Mouse (Mus musculus) T-helper 1 cell (primary cell): ENCODE results near the gene Arhgap31.
"Not testable (repeated sequence)": the region's sequence is repeated elsewhere in the genome, so short reads cannot be mapped to it uniquely, and the experiment has no call there.

ENCODE experiments used
- in situ Hi-C: fragments of 300-600 bp; cut with MboI, MseI; formaldehyde crosslinking; loops from one replicate; pipeline ENCODE4 v1.15.1; 2025; ENCODE audit warnings: high pct_unique_total_duplicates

Gene Arhgap31

GRCm38 (mm10) chr16:38728576-38729132 lies 15.6 kb upstream of the Arhgap31 start:
- in situ Hi-C loops = loop anchor here (25.0 kb wide), 1 partner anchor 91 kb away; no protein-coding TSS in a partner anchor

- in situ Hi-C loops = loop anchor here (25.0 kb wide), 1 partner anchor 88 kb away; no protein-coding TSS in a partner anchor
Measured at GRCm38 (mm10) chr16:38724974-38725373, 11.9 kb upstream of the Arhgap31 start.

GRCm38 (mm10) chr16:38724256-38724655 lies 11.2 kb upstream of the Arhgap31 start:
- in situ Hi-C loops = no loop called here

DNA sequence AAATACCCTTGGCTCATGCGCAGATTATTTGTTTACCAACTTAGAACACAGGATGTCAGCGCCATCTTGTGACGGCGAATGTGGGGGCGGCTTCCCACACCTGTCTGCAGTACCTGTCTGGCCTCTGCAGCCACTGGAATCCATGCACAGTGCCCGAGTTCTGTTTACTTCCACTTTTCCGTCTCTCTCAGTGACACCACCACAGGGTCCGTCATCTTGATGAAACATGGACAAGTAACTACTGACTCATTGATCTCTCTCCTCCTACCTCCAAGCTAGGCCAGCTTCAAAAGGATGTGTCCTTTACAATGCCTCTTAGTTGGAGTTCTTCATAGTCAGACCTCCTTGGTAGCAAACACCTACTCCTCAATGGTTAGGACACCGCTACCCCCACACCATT lies 8.3 kb upstream of the Arhgap31 start:
- in situ Hi-C loops = no loop called here

DNA sequence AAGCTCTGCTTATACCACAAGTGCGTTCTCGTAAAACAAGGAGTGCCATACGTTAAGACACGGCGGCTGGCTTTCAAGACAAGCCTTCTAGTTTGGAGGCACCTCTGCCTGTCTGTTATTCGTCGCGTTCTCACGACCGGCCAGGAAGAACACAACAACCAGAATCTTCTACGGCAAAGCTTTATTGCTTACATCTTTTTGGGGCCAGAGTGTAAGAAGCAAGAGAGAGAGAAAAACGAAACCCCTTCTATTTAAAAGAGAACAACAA lies 1.1 kb upstream of the Arhgap31 start:
- in situ Hi-C loops = not testable (repeated sequence)

GRCm38 (mm10) chr16:38713404-38714258 lies 557 bp upstream of the Arhgap31 start:
- in situ Hi-C loops = no loop called here

- in situ Hi-C loops = no loop called here
Measured at GRCm38 (mm10) chr16:38712105-38712504, 969 bp downstream of the Arhgap31 start.

GRCm38 (mm10) chr16:38711245-38711644 lies 1.8 kb downstream of the Arhgap31 start:
- in situ Hi-C loops = no loop called here

GRCm38 (mm10) chr16:38708962-38709520 lies 4.0 kb downstream of the Arhgap31 start:
- in situ Hi-C loops = no loop called here

DNA sequence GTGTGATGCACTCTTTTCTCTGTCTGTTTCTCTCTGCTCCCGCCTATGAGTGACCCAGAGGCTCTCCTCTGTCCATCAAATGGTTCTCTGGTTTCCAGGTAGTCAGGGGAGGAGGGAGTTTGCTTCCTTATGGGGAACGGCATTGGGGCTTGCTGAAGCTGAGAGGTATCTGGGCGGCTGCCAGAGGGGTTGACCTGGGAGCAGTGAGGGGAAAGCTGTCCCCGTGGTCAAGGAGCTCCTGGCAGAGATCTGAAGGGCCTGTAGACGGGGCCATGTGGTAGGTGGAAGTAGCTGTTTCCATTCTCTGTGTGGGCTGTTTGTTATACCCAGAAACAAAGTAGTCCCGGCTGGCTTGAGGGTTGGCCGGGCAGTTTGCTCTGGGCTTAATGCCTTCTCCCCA lies 6.3 kb downstream of the Arhgap31 start:
- in situ Hi-C loops = no loop called here

DNA sequence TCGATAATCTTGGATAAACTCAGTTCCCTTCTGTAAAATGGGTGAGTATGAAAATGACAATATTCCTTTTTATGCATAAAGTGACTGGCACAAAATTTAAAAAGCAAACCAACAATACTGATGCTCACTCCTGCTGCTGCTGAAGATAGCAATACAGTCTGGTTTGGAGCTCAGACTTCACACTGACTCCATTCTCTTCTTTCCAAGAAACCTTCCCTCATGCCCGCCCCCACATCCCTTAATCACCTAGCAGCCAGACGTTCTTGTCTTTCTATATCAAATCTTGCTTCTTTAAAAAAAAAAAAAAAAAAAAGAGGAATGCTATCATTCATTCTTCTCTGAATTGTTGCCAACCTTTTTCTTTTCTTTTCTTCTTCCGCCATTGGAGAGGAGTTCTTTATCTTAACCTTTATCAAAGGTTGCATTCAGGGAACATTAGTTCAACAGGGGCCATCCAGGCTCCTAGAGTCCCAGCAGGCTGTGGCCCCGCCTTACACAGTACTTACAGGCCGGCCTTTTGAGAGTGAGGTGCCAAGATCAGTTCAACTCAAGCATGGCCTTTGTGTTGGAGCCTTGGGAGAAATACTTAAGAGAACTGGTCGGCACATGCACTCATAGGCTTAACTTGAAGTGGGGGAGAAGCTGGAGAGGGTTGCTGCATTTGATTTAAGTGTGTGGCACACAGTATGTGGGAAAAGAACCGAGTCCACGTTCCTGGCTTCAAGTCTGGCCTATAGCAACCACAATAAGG lies 7.4 kb downstream of the Arhgap31 start:
- in situ Hi-C loops = no loop called here

DNA sequence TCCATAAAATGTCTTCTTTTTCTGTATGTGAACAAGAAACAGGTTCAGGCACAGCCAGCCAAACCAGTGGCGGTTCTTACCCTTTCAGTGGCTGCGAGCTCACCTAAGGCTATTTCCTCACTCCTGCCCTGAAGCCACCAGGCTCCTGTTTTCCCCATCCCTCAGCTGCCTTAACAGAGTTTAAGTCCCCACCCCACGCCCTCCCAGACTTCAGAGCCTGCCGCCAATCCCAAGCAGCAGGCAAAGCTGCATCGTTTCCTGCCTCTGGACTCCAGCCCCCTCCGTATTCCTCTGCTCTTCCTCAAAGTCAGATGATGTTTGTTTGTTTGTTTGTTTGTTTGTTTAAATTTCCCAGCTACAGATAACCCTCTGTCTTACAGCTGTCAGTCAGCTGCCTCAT lies 9.6 kb downstream of the Arhgap31 start:
- in situ Hi-C loops = no loop called here

- in situ Hi-C loops = no loop called here
Measured at GRCm38 (mm10) chr16:38702316-38702715, 10.8 kb downstream of the Arhgap31 start.

DNA sequence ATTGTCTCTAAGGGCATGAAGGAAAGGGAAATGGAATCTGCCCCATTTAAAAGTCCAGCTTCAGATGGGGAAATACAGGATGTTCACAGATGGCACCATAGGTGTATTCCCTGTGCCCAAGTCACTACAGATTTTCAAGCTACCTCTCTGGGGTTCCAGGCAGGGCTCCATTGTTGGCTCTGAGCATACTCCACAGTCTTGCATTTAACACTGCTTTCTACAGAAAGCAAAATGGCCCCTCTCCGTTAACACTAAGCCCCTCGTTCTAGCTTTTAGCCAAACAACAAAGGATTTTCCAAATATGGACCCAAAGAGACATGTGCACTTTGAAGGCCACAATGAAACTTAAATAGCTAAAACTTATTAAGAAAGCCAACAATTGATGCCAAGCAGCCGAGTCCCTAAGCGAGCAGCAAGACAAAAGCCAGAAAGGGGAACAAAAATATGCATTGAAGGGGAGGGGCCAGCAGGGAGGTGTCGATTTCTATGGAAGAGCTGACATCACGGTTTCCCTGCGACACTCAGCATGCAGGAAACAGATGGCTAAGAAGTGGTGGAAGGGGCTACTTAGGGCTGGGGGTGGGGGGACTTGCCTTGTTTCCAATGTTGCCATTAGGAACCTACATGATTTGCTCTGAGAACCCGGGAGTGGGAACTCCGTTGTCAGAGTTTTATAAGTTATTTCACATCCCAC lies 11.4 kb downstream of the Arhgap31 start:
- in situ Hi-C loops = no loop called here

DNA sequence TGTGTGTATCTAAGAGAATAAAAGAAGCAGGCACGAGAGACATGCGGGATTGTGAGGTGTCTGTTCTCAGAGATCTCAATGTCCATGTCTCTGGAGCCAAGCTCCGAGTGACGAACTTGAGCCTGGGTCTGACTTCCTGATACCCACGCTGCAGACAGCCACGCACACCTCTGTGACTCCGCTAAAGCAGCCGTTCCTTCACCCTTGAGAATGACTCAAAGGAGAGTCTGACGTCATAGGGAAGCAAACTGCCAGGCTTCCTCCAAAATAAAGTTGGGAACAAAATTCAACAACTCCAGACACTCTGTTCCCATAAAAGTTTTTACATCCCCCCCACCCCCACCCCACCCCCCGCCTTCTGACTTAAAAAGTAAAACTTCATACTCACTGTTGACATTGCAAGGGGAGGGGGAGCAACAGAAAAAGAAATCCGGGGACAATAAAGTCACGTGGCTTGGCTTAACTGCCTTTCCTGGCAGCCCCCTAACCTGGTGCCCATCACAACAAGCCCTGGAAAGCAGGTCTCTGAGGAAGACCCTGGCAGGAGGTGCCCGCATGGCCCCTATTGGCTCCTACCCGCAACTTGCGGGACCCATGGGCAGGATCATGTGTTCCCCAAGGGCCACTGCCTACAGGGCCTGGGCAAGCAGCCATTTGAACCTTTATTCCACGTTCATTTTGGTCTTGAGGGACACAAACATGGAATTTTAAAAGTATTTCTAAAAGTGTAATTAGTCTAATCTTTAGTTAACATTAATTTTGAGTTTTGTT lies 12.5 kb downstream of the Arhgap31 start:
- in situ Hi-C loops = no loop called here

GRCm38 (mm10) chr16:38697611-38698010 lies 15.5 kb downstream of the Arhgap31 start:
- in situ Hi-C loops = no loop called here

DNA sequence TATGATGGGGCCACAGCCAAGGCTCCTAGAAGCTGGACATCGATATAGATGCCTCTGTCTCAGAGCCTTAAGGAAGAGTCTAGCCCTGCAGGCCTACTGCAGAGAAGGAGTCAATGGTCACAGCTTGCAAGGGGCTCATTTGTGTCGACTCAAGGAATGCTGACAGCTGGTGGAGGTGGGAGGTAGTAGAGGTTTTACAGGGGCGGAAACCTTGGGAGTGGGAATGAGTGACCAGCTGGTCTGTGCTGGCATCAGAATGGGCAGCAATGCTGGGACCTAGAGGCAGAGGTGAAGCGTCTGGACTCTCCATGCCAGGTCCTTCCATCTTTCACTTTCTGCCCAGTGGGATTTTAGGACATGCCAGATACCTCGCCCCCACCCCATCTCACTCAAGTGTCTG lies 17.5 kb downstream of the Arhgap31 start:
- in situ Hi-C loops = no loop called here

- in situ Hi-C loops = loop anchor here (5.0 kb wide), 1 partner anchor 92 kb away; no protein-coding TSS in a partner anchor
Measured at GRCm38 (mm10) chr16:38694906-38695540, 18.1 kb downstream of the Arhgap31 start.

DNA sequence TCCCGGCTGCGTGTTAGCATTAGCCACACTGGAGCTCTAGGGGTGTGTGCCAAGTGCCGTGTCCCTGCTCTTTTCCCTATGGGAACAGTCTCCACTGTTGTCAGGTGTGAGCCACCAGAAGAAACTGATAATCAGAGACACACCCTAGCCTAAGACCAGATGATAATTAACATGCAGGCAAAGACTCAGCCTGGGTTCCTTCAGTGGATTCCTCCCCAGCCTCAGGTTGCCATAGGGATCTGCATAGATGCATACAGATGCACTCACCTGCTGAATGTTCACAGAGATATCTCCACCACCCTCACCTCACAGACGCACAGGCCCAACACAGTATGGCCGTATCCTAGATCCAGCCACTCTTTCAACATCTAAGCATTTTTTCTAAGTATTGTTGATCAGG lies 22.6 kb downstream of the Arhgap31 start:
- in situ Hi-C loops = loop anchor here (5.0 kb wide), 1 partner anchor 97 kb away; no protein-coding TSS in a partner anchor

DNA sequence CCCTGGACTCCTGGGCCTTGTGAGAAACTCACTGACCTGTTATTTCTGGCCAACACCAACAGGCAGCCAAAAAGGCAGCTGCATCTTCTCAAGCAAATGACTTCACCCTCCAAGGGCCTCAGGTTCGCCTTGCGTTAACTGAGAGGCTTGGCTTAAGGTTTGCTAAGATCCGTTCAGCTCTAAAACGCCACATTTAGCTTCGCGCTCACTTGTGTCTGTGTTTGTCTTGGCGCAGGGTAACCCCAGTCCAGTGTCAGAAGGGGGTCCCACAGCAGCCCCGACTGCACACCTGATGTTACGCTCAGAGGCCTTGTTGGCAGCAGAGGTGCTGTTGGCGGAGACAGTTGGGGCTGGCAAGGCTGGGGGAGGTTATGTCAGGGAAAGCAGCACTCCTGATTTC lies 23.3 kb downstream of the Arhgap31 start:
- in situ Hi-C loops = loop anchor here (5.0 kb wide), 1 partner anchor 98 kb away; no protein-coding TSS in a partner anchor
